Mouse (Mus musculus): ENCODE measurements around the gene Slc7a15. TPM values are rescaled to one million over a fixed set of nuclear protein-coding genes. Genes with fewer than 3 reads are reported as not detected.

The Slc7a15 gene
- total and polyA plus RNA-seq, 3 experiments: not detected

DNA sequence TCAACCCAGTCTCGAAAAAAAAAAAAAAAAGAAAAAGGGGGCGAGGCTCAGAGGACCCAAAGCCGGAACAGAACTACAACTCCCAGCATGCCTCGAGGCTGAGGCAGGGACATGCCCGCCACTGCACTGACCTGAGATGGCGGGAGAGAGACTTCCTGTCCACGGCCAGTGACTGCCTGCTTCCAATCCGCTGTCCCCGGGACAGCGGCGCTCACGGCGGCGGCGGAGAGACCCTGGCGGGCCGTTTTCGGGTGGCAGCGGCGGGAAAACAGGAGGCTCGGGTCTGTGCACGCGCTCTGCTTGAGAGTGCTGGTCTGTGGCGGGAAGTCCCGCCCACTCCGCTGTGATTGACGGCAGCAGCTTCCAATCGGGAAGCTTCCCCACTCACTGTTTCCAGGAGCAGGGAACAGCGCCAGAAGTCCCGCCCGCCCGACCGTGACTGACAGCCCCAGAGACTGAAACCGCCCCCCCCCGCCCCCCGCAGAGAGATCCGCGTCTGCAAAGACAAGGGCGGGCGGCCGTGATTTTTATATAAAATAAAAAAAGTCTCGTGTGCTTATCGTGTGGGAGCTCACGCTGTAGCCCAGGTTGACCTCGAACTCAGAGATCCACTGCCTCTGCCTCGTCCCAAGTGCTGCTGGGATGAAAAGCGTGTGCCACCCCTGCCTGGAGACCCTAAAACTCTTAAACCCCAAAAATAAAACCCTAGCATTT, 42.0 kb upstream of the Slc7a15 start:
- H3K4me1 ChIP-seq (ENCODE audit: control insufficient read depth in 1 of 2, insufficient read depth in 2 of 2, low read length in 2 of 2): no peaks in the 10 kb centered on the region
- H3K9me3 ChIP-seq (replicated peaks; ENCODE audit: insufficient read depth, low read length): no peaks in the 10 kb centered on the region
- H3K27ac ChIP-seq (ENCODE audit: control insufficient read depth, low read depth, low read length): peak overlapping the region; percentile 98
- peak; percentile 95 for DNase-seq (ENCODE audit: low read depth, low spot score)
- peak overlapping the region; percentile 98 to 100 for H3K4me3 ChIP-seq (ENCODE audit: control insufficient read depth in 1 of 2, insufficient read depth in 1 of 2, low read depth in 2 of 2, low read length in 2 of 2)
- peaks cover 2% of the 10 kb centered on the region; the same call in 1 of the 2 replicates for H3K79me2 ChIP-seq (ENCODE audit: control insufficient read depth, insufficient read depth, low read length, poor library complexity)
- H3K36me3 ChIP-seq (ENCODE audit: control insufficient read depth in 1 of 2, insufficient read depth in 2 of 2, low read length in 2 of 2): no peaks in the 10 kb centered on the region
- no peaks in the 10 kb centered on the region for H3K27me3 ChIP-seq (ENCODE audit: control insufficient read depth in 1 of 2, insufficient read depth in 2 of 2, low read length in 2 of 2)
- peak overlapping the region; percentile 100 for H3K9ac ChIP-seq (ENCODE audit: control insufficient read depth, low read depth, low read length, poor library complexity, severe bottlenecking)
- TF ChIP-seq GABPA (IDR thresholded peaks at IDR 0.05; ENCODE audit: low read depth, low read length) (no peak), HCFC1 (IDR thresholded peaks at IDR 0.05; ENCODE audit: low read depth, low read length) (peak; percentile 96), EP300 (IDR thresholded peaks at IDR 0.05; ENCODE audit: low read depth in 1 of 2, low read length in 2 of 2) (no peak), SIN3A (IDR thresholded peaks at IDR 0.05; ENCODE audit: low read length) (peak; percentile 78), MEF2A (IDR thresholded peaks at IDR 0.05; ENCODE audit: extremely low read depth, insufficient replicate concordance, low read depth, low read length, poor library complexity, severe bottlenecking) (no peak), MYB (IDR thresholded peaks at IDR 0.05; ENCODE audit: low read depth, low read length) (no peak), CHD2 (IDR thresholded peaks at IDR 0.05; ENCODE audit: low read length) (peak; percentile 37; the same call in 1 of the 2 replicates), POLR2A (IDR thresholded peaks at IDR 0.05; ENCODE audit: control insufficient read depth in 1 of 2, insufficient read depth in 1 of 2, low read depth in 1 of 2, low read length in 2 of 2, poor library complexity in 1 of 2) (peak; percentile 57 to 65; a peak in 1 of 4 replicates), TBP (IDR thresholded peaks at IDR 0.05; ENCODE audit: low read depth, low read length) (peak; percentile 49; the same call in 1 of the 2 replicates), GATA1 (IDR thresholded peaks at IDR 0.05; ENCODE audit: low read depth, low read length) (no peak), ZKSCAN1 (IDR thresholded peaks at IDR 0.05; ENCODE audit: low read depth, low read length) (no peak), TCF12 (IDR thresholded peaks at IDR 0.05; ENCODE audit: low read depth, low read length) (0 out of 2 replicates have a peak, but pooled peaks have one; percentile 4), USF2 (IDR thresholded peaks at IDR 0.05; ENCODE audit: borderline replicate concordance in 1 of 2, insufficient read depth in 1 of 2, low read depth in 1 of 2, low read length in 2 of 2) (no peak), CTCF (IDR thresholded peaks at IDR 0.05 in 2 of 3, conservative IDR thresholded peaks at IDR 0.05 in 1 of 3; ENCODE audit: control insufficient read depth in 1 of 3, insufficient read depth in 1 of 3, low read depth in 2 of 3, low read length in 3 of 3, poor library complexity in 1 of 3, severe bottlenecking in 1 of 3) (no peak), SMC3 (IDR thresholded peaks at IDR 0.05; ENCODE audit: low read depth, low read length) (no peak), NRF1 (IDR thresholded peaks at IDR 0.05; ENCODE audit: insufficient read depth, low read depth, low read length, poor library complexity, severe bottlenecking) (peak; percentile 55; the same call in 1 of the 2 replicates), KAT2A (conservative IDR thresholded peaks at IDR 0.05; ENCODE audit: low read depth, low read length) (peak; percentile 71), MAZ (IDR thresholded peaks at IDR 0.05; ENCODE audit: low read depth, low read length) (no peak), ELF1 (IDR thresholded peaks at IDR 0.05; ENCODE audit: low read depth, low read length) (peak; percentile 85), MAFK (IDR thresholded peaks at IDR 0.05; ENCODE audit: borderline replicate concordance, low read depth, low read length) (no peak), E2F4 (IDR thresholded peaks at IDR 0.05; ENCODE audit: borderline replicate concordance, low read depth, low read length) (peak; percentile 90; the same call in 1 of the 2 replicates), POLR2AphosphoS2 (IDR thresholded peaks at IDR 0.05; ENCODE audit: low read length) (no peak), RCOR1 (IDR thresholded peaks at IDR 0.05; ENCODE audit: low read depth, low read length) (no peak; the same call in 1 of the 2 replicates), ZC3H11A (IDR thresholded peaks at IDR 0.05; ENCODE audit: low read depth, low read length) (peak; percentile 14; the same call in 1 of the 2 replicates), MAX (IDR thresholded peaks at IDR 0.05; ENCODE audit: low read length) (no peak), RAD21 (IDR thresholded peaks at IDR 0.05; ENCODE audit: low read depth, low read length) (no peak), JUND (IDR thresholded peaks at IDR 0.05; ENCODE audit: low read depth, low read length) (no peak), TAL1 (IDR thresholded peaks at IDR 0.05; ENCODE audit: low read length) (no peak), BHLHE40 (IDR thresholded peaks at IDR 0.05; ENCODE audit: borderline replicate concordance, low read depth, low read length) (no peak), ETS1 (IDR thresholded peaks at IDR 0.05; ENCODE audit: low read depth, low read length) (no peak), NELFE (IDR thresholded peaks at IDR 0.05; ENCODE audit: low read depth, low read length) (no peak), MYC (IDR thresholded peaks at IDR 0.05; ENCODE audit: low read depth, low read length) (peak; percentile 82), MXI1 (IDR thresholded peaks at IDR 0.05; ENCODE audit: low read depth, low read length) (peak; percentile 26; the same call in 1 of the 2 replicates), CHD1 (IDR thresholded peaks at IDR 0.05; ENCODE audit: low read depth, low read length) (no peak), ZNF384 (IDR thresholded peaks at IDR 0.05; ENCODE audit: low read depth, low read length) (peak; percentile 97), USF1 (IDR thresholded peaks at IDR 0.05; ENCODE audit: low read depth, low read length) (no peak)

Data from MEL (cell line).